Mouse (Mus musculus): ENCODE measurements around the gene Wdr1.

DNA sequence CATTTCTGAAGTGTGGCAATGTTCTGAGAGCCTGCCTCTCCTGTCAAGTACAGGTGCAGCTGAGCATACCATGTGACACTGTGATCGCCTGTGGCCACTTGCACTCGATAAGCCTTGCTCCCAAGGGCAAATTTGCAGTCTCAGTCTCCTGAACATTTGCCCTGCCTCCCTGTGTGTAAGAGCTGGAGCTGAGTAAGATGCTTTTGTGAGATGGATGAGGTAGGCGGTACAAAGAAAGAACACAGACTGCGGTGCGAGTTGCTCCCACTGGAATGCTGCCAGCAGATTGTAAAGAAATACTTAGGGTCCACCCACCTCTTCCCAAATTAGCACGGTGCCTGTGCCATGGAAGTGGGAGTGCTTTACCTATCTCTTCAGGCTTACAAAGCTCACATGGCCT, 15.6 kb downstream of the Wdr1 start:
- no peak for TF ChIP-seq CTCF (IDR thresholded peaks at IDR 0.05)
- TF ChIP-seq EP300 (IDR thresholded peaks at IDR 0.05): no peak

All from lung, postnatal 0 days (tissue).